Mouse (Mus musculus): ENCODE results near the gene Dcaf11. TPM values are rescaled to one million over a fixed set of nuclear protein-coding genes. Genes with fewer than 3 reads are reported as not detected.

Dcaf11 gene
- total RNA-seq, 2 experiments from 2014 or later, result 61.3 to 66.7 TPM

GRCm38 (mm10) chr14:55581981-55582681, 22.3 kb downstream of the Dcaf11 start:
- no peak for DNase-seq (ENCODE audit: low spot score in 2 of 2)

GRCm38 (mm10) chr14:55584303-55584701, 24.5 kb downstream of the Dcaf11 start:
- no peak for DNase-seq (ENCODE audit: low spot score in 2 of 2)

- peak; percentile 47 to 62 for DNase-seq (ENCODE audit: low spot score in 2 of 2)
Measured at GRCm38 (mm10) chr14:55584702-55585565, 25.1 kb downstream of the Dcaf11 start, which contains the start of gene Emc9. TSS of gene Emc9 (minus strand) at chr14:55585302.

GRCm38 (mm10) chr14:55585566-55585960, 25.8 kb downstream of the Dcaf11 start:
- no peak for DNase-seq (ENCODE audit: low spot score in 2 of 2)

GRCm38 (mm10) chr14:55586149-55586548, 26.3 kb downstream of the Dcaf11 start:
- DNase-seq (ENCODE audit: low spot score in 2 of 2), result no peak

GRCm38 (mm10) chr14:55589271-55589670, 29.5 kb downstream of the Dcaf11 start:
- DNase-seq (ENCODE audit: low spot score in 2 of 2), result no peak

GRCm38 (mm10) chr14:55589771-55590448, 30.1 kb downstream of the Dcaf11 start:
- DNase-seq (ENCODE audit: low spot score in 2 of 2), result no peak

- DNase-seq (ENCODE audit: low spot score in 2 of 2), result peak; percentile 85 to 89
Measured at GRCm38 (mm10) chr14:55590748-55591330, 31.0 kb downstream of the Dcaf11 start, which contains the start of gene Psme2. TSS of gene Psme2 (minus strand) at chr14:55591113.

- peak; percentile 84 to 90 for DNase-seq (ENCODE audit: low spot score in 2 of 2)
Measured at GRCm38 (mm10) chr14:55591331-55591891, 31.6 kb downstream of the Dcaf11 start, which contains the start of gene Rnf31. TSS of gene Rnf31 (plus strand) at chr14:55591708.

- DNase-seq (ENCODE audit: low spot score in 2 of 2), result no peak
Measured at GRCm38 (mm10) chr14:55592226-55592625, 32.4 kb downstream of the Dcaf11 start.

- peak; percentile 45 to 58 for DNase-seq (ENCODE audit: low spot score in 2 of 2)
Measured at GRCm38 (mm10) chr14:55596036-55596690, 36.4 kb downstream of the Dcaf11 start.

- DNase-seq (ENCODE audit: low spot score in 2 of 2), result no peak
Measured at GRCm38 (mm10) chr14:55598521-55599390, 39.0 kb downstream of the Dcaf11 start.

GRCm38 (mm10) chr14:55603271-55603632, 43.4 kb downstream of the Dcaf11 start, which contains the start of gene Irf9:
TSS of gene Irf9 (plus strand) at chr14:55603571.
- DNase-seq (ENCODE audit: low spot score in 2 of 2), result no peak

GRCm38 (mm10) chr14:55603633-55604576, 44.1 kb downstream of the Dcaf11 start:
- DNase-seq (ENCODE audit: low spot score in 2 of 2), result peak; percentile 85 to 91

- DNase-seq (ENCODE audit: low spot score in 2 of 2), result no peak
Measured at GRCm38 (mm10) chr14:55604823-55605222, 45.0 kb downstream of the Dcaf11 start.

- no peak for DNase-seq (ENCODE audit: low spot score in 2 of 2)
Measured at GRCm38 (mm10) chr14:55605743-55606459, 46.1 kb downstream of the Dcaf11 start.

- DNase-seq (ENCODE audit: low spot score in 2 of 2), result no peak
Measured at GRCm38 (mm10) chr14:55608339-55608738, 48.5 kb downstream of the Dcaf11 start.
